Mouse (Mus musculus) kidney, embryonic 14.5 days (tissue): ENCODE data around the gene Syap1. TPM values are rescaled to one million over a fixed set of nuclear protein-coding genes. Genes with fewer than 3 reads are reported as not detected.
"Not testable (repeated sequence)": the region's sequence is repeated elsewhere in the genome, so short reads cannot be mapped to it uniquely, and the experiment has no call there.

Experiments used
- ATAC-seq: fragments of 200-750 bp; cut with Nextera tagmentation; 2 replicates; pipeline ENCODE4 v1.8.0; 2017; ENCODE audit warnings: moderate number of reproducible peaks, mild to moderate bottlenecking, moderate TSS enrichment, moderate library complexity; ENCODE audit not compliant: low FRiP score, low TSS enrichment
- H3K27ac ChIP-seq: fragments of 300-500 bp; sonication (generic); 2 replicates; pipeline ENCODE4 v1.5.1; 2014; ENCODE audit warnings: low read depth, mild to moderate bottlenecking, low read length, moderate library complexity, mixed read lengths
- H3K27me3 ChIP-seq: fragments of 300-500 bp; sonication (generic); 2 replicates; pipeline ENCODE4 v1.6.1; 2014; ENCODE audit warnings: mild to moderate bottlenecking, low read length; ENCODE audit not compliant: control insufficient read depth, insufficient read depth
- H3K36me3 ChIP-seq: fragments of 300-500 bp; sonication (generic); 2 replicates; pipeline ENCODE4 v1.6.1; 2014; ENCODE audit warnings: low read length, mixed read lengths; ENCODE audit not compliant: control insufficient read depth, insufficient read depth
- H3K4me1 ChIP-seq: fragments of 300-500 bp; sonication (generic); 2 replicates; pipeline ENCODE4 v1.6.1; 2014; ENCODE audit warnings: low read length, mixed read lengths; ENCODE audit not compliant: control insufficient read depth, insufficient read depth
- H3K4me2 ChIP-seq: fragments of 300-500 bp; sonication (generic); replicated peaks from 2 replicates; pipeline ENCODE4 v1.6.1; 2014; ENCODE audit warnings: low read depth, mild to moderate bottlenecking, low read length
- H3K4me3 ChIP-seq: fragments of 300-500 bp; sonication (generic); 2 replicates; pipeline ENCODE4 v1.5.1; 2014; ENCODE audit warnings: mild to moderate bottlenecking, low read length
- H3K9ac ChIP-seq: fragments of 300-500 bp; sonication (generic); 2 replicates; pipeline ENCODE4 v1.6.1; 2014; ENCODE audit warnings: low read depth, mild to moderate bottlenecking, low read length, moderate library complexity
- H3K9me3 ChIP-seq: fragments of 300-500 bp; sonication (generic); 2 replicates; pipeline ENCODE4 v1.6.1; 2016; ENCODE audit warnings: low read length; ENCODE audit not compliant: control insufficient read depth
- WGBS: fragments of 180-500 bp; shearing (Covaris S2); extraction: QIAGEN DNeasy Blood & Tissue Kit; methylation state at CpG from one replicate; pipeline ENCODE4 v1.1.7; 2014; 5-methylcytosine and 5-hydroxymethylcytosine counted together
- polyA plus RNA-seq: library from polyadenylated mRNA; unstranded; fragments of >200 nt; fragmentation: Nextera tagmentation; extraction: Ambion mirVana; gene quantifications from 2 replicates; pipeline ENCODE4 v1.2.1, GENCODE M21; 2014

Syap1 gene
- polyA plus RNA-seq, 1 experiment from 2014 or later: 49.5 TPM

GRCm38 (mm10) chrX:162844447-162845100 lies 43.7 kb downstream of the Syap1 start:
- Histone ChIP-seq H3K36me3 (no peaks in the 10 kb centered on the region), H3K4me3 (no peak overlapping the region), H3K27ac (no peak overlapping the region), H3K4me1 (no peaks in the 10 kb centered on the region), H3K9ac (no peak overlapping the region), H3K27me3 (no peaks in the 10 kb centered on the region), H3K9me3 (no peaks in the 10 kb centered on the region), H3K4me2 (no peak overlapping the region)
- 79% methylated on average over 8 of the region's 8 CpGs for WGBS
- no peak for ATAC-seq

- Histone ChIP-seq H3K27me3 (no peaks in the 10 kb centered on the region), H3K36me3 (no peaks in the 10 kb centered on the region), H3K27ac (no peak overlapping the region), H3K4me1 (no peaks in the 10 kb centered on the region), H3K4me2 (no peak overlapping the region), H3K4me3 (no peak overlapping the region), H3K9ac (no peak overlapping the region), H3K9me3 (no peaks in the 10 kb centered on the region)
- WGBS: 53% methylated on average over 3 of the region's 3 CpGs
- ATAC-seq: no peak
Measured at GRCm38 (mm10) chrX:162832101-162832500, 56.1 kb downstream of the Syap1 start.

- Histone ChIP-seq H3K4me2 (no peak overlapping the region), H3K27ac (no peak overlapping the region), H3K27me3 (no peaks in the 10 kb centered on the region), H3K4me3 (no peak overlapping the region), H3K9me3 (no peaks in the 10 kb centered on the region), H3K9ac (no peak overlapping the region), H3K36me3 (no peaks in the 10 kb centered on the region), H3K4me1 (no peaks in the 10 kb centered on the region)
- 75% methylated on average over 1 of the region's 1 CpGs for WGBS
- no peak for ATAC-seq
Measured at GRCm38 (mm10) chrX:162831542-162831941, 56.7 kb downstream of the Syap1 start.

GRCm38 (mm10) chrX:162831036-162831435 lies 57.2 kb downstream of the Syap1 start:
- Histone ChIP-seq H3K27me3 (no peaks in the 10 kb centered on the region), H3K4me3 (no peak overlapping the region), H3K4me2 (no peak overlapping the region), H3K9ac (no peak overlapping the region), H3K27ac (no peak overlapping the region), H3K9me3 (no peaks in the 10 kb centered on the region), H3K4me1 (no peaks in the 10 kb centered on the region), H3K36me3 (no peaks in the 10 kb centered on the region)
- no peak for ATAC-seq
- WGBS: 43% methylated on average over 1 of the region's 1 CpGs

GRCm38 (mm10) chrX:162830313-162830712 lies 57.9 kb downstream of the Syap1 start:
- H3K4me3 ChIP-seq, ATAC-seq, H3K4me1 ChIP-seq, H3K9ac ChIP-seq, H3K36me3 ChIP-seq, H3K27me3 ChIP-seq, H3K4me2 ChIP-seq, H3K9me3 ChIP-seq, H3K27ac ChIP-seq: not testable (repeated sequence)
- WGBS: 63% methylated on average over 2 of the region's 2 CpGs

- Histone ChIP-seq H3K4me1 (no peaks in the 10 kb centered on the region), H3K27ac (no peak overlapping the region), H3K36me3 (no peaks in the 10 kb centered on the region), H3K4me2 (peak overlapping the region; percentile 33; the same call in 1 of the 2 replicates), H3K9me3 (no peaks in the 10 kb centered on the region), H3K9ac (no peak overlapping the region), H3K27me3 (no peaks in the 10 kb centered on the region), H3K4me3 (peak overlapping the region; percentile 56)
- WGBS: 40% methylated on average over 5 of the region's 5 CpGs
- no peak for ATAC-seq
Measured at GRCm38 (mm10) chrX:162829741-162830140, 58.5 kb downstream of the Syap1 start.

GRCm38 (mm10) chrX:162829203-162829708 lies 59.0 kb downstream of the Syap1 start, which contains the start of gene Txlng:
Gene Txlng, minus strand, starts transcription at chrX:162829454.
- WGBS: 29% methylated on average over 37 of the region's 37 CpGs

GRCm38 (mm10) chrX:162828783-162829182 lies 59.5 kb downstream of the Syap1 start:
- WGBS: 29% methylated on average over 15 of the region's 20 CpGs
- Histone ChIP-seq H3K4me3 (peak overlapping the region; percentile 56), H3K4me1 (no peaks in the 10 kb centered on the region), H3K27ac (no peak overlapping the region), H3K4me2 (peak overlapping the region; percentile 65), H3K27me3 (no peaks in the 10 kb centered on the region), H3K36me3 (no peaks in the 10 kb centered on the region), H3K9ac (peak overlapping the region; percentile 56), H3K9me3 (no peaks in the 10 kb centered on the region)
- ATAC-seq: peak; percentile 26

More at GRCm38 (mm10) chrX:162829203-162829708, 59.0 kb downstream of the Syap1 start, which contains the start of gene Txlng:
- H3K36me3 ChIP-seq: no peaks in the 10 kb centered on the region
- no peaks in the 10 kb centered on the region for H3K9me3 ChIP-seq
- peak within 1 kb of the TSS; percentile 65 for H3K4me2 ChIP-seq
- no peak within 1 kb of the TSS for H3K27ac ChIP-seq
- peak within 1 kb of the TSS; percentile 56 for H3K9ac ChIP-seq
- H3K27me3 ChIP-seq: no peaks in the 10 kb centered on the region
- no peaks in the 10 kb centered on the region for H3K4me1 ChIP-seq
- peak; percentile 99 for ATAC-seq
- H3K4me3 ChIP-seq: peak within 1 kb of the TSS; percentile 56

- no peaks in the 10 kb centered on the region for H3K4me1 ChIP-seq
- no peak overlapping the region for H3K27ac ChIP-seq
- no peaks in the 10 kb centered on the region for H3K27me3 ChIP-seq
- H3K36me3 ChIP-seq: no peaks in the 10 kb centered on the region
- peak overlapping the region; percentile 65 for H3K4me2 ChIP-seq
- WGBS: 44% methylated on average over 6 of the region's 6 CpGs
- ATAC-seq: no peak
- H3K4me3 ChIP-seq: peak overlapping the region; percentile 56
- no peaks in the 10 kb centered on the region for H3K9me3 ChIP-seq
- H3K9ac ChIP-seq: peak overlapping the region; percentile 56; the same call in 1 of the 2 replicates
Measured at GRCm38 (mm10) chrX:162828016-162828415, 60.2 kb downstream of the Syap1 start.
